Mouse (Mus musculus) layer of hippocampus, adult 2 months (tissue): ENCODE measurements around the gene Htt. TPM values are rescaled to one million over a fixed set of nuclear protein-coding genes. Genes with fewer than 3 reads are reported as not detected.
"Not testable (repeated sequence)": the region's sequence is repeated elsewhere in the genome, so short reads cannot be mapped to it uniquely, and the experiment has no call there.

Experiments used
- DNase-seq, 2 experiments: peaks; one replicate each; pipeline ENCODE4 v3.0.0; 2022; ENCODE audit warnings: low spot score in 2 of 2
- H3K27ac ChIP-seq: fragments of 200-600 bp; 2 replicates; pipeline ENCODE4 v1.8.1; 2022
- H3K4me3 ChIP-seq: fragments of 200-600 bp; 2 replicates; pipeline ENCODE4 v1.8.1; 2022; ENCODE audit warnings: mild to moderate bottlenecking
- CTCF ChIP-seq: fragments of 200-600 bp; conservative IDR thresholded peaks from 2 replicates; pipeline ENCODE4 v1.8.1; 2022; ENCODE audit warnings: antibody characterized with exemption, mild to moderate bottlenecking, moderate library complexity
- long read RNA-seq, 2 experiments: library from polyadenylated mRNA; stranded (forward); transcript quantifications; one replicate each; pipeline ENCODE4 v2.0.0; 2021; ENCODE audit warnings: borderline mapping rate in 2 of 2
- total RNA-seq, 2 experiments: library from RNA; stranded (reverse); gene quantifications; 2 replicates each; pipeline ENCODE4 v1.2.3; 2021

Gene Htt
- 10 to 100 TPM; 78.2 to 83.5 TPM for total RNA-seq
- long read RNA-seq, experiment 1, full-length matches to known transcripts: 1 of 14 reads
- long read RNA-seq, experiment 1, partial matches to known transcripts: 12 of 14 reads
- long read RNA-seq, experiment 1, other reads (novel, unspliced or antisense): 1 of 14 reads
- long read RNA-seq, experiment 2, full-length matches to known transcripts: 3 of 12 reads
- long read RNA-seq, experiment 2, partial matches to known transcripts: 8 of 12 reads
- long read RNA-seq, experiment 2, other reads (novel, unspliced or antisense): 1 of 12 reads

GRCm38 (mm10) chr5:34761509-34761908 is at the start of gene Htt:
Gene Htt, plus strand, starts transcription at chr5:34761740.
- H3K27ac ChIP-seq: peak within 1 kb of the TSS; percentile 93
- TF ChIP-seq CTCF: 0 out of 2 replicates have a peak, but pooled peaks have one; percentile 5
- peak; percentile 98 for DNase-seq
- H3K4me3 ChIP-seq: peak within 1 kb of the TSS; percentile 79

DNA sequence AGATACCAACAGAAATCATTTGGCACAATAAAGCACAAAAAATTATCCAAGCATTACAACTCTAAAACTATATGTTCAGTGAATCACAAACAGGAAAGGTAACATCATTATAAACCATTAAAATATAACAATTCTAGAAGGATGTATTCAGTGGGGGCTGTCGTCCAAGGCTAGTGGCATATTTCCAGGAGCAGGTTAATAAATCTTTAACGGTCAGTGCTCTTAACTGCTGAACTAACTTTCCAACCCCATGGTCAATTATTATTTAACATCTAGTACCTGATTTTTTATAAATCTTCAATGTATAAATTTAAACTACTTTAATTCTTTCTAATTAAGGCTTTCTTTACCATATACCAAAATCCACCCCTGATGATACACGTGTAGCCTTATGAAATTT is 47.2 kb upstream of the Htt start:
- H3K27ac ChIP-seq, DNase-seq: not testable (repeated sequence)

GRCm38 (mm10) chr5:34714816-34715215 is 46.7 kb upstream of the Htt start:
- no peak overlapping the region for H3K4me3 ChIP-seq
- TF ChIP-seq CTCF: no peak
- H3K27ac ChIP-seq: no peak overlapping the region
- DNase-seq: no peak

More for the DNA sequence above, 47.2 kb upstream of the Htt start:
- not testable (repeated sequence) for H3K4me3 ChIP-seq

DNA sequence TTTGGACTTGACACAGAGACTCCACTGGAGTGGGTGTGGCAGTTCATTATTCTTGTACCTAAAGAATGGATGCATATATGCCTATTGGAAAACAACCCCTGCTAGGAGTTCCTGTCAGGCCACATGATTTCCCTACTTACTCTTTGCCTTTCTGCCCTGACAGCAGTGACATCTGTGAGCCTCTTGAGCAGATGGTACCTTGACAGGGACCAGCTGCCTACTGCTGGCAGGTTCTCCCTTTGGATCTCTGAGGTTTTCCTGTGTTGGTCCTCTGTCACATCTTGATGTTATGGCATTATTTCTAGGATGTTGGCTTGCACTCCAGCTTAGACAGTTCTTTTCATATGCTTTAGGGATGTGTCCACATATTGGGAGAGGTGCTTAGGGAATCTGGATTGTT is 32.4 kb upstream of the Htt start:
- H3K4me3 ChIP-seq: no peak overlapping the region
- H3K27ac ChIP-seq: no peak overlapping the region
- no peak for TF ChIP-seq CTCF
- DNase-seq: no peak

- DNase-seq: no peak
- H3K4me3 ChIP-seq: no peak overlapping the region
- no peak overlapping the region for H3K27ac ChIP-seq
- no peak for TF ChIP-seq CTCF
These were observed 31.3 kb upstream of the Htt start for GRCm38 (mm10) chr5:34730255-34730654.

DNA sequence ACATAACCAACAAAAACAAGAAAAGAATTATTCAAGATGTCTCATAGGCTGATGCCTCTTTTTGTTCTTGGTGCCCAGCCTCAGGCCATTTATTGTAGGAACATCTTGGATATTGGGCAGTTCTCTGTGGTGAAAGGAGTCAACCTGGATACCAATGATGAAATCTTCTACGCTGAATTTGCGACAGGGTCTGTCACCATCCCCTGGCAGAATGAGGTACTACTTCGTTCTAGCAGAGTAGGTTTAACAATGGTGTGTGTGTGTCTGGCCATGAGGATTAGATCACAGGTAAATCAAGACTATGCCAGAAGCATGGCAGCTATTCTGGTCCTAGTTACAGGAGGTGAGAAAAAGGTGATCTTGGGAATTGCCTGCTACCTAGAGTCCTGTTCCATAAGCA is 10.1 kb upstream of the Htt start:
- TF ChIP-seq CTCF: peak; percentile 21
- no peak for DNase-seq

DNA sequence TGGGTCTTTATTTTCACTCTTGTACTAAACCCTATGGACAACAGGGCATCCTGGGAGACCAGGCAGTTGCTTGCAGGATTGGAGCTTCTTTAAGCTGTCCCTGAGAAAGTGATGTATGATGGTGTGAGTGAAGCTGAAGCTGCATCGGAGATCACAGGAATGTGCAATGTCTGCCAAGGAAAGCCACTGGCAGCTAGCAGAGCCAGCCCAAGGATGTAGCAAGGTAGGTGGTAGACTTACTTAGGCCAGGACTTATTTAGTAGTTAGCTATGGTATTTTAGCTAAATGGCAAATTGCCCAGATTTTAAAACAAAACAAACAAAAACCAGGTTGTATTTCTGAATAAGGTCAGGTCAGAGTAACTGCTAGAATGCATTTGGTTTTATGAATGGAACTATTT is 2.8 kb upstream of the Htt start:
- TF ChIP-seq CTCF: no peak
- no peak overlapping the region for H3K27ac ChIP-seq
- DNase-seq: no peak
- H3K4me3 ChIP-seq: no peak overlapping the region

More for the DNA sequence above, 10.1 kb upstream of the Htt start:
- Histone ChIP-seq H3K27ac (no peak overlapping the region), H3K4me3 (no peak overlapping the region)

- no peak for DNase-seq
- TF ChIP-seq CTCF: no peak
- Histone ChIP-seq H3K4me3 (peak overlapping the region; percentile 79), H3K27ac (peak overlapping the region; percentile 93)
These were observed 561 bp upstream of the Htt start for GRCm38 (mm10) chr5:34760850-34761508.

DNA sequence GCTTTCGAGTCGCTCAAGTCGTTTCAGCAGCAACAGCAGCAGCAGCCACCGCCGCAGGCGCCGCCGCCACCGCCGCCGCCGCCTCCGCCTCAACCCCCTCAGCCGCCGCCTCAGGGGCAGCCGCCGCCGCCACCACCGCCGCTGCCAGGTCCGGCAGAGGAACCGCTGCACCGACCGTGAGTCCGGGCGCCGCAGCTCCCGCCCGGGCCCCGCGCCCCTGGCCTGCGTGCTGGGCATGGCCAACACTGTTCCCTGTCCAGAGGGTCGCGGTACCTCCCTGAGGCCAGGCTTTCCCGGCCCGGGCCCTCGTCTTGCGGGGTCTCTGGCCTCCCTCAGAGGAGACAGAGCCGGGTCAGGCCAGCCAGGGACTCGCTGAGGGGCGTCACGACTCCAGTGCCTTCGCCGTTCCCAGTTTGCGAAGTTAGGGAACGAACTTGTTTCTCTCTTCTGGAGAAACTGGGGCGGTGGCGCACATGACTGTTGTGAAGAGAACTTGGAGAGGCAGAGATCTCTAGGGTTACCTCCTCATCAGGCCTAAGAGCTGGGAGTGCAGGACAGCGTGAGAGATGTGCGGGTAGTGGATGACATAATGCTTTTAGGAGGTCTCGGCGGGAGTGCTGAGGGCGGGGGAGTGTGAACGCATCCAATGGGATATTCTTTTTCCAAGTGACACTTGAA is 533 bp downstream of the Htt start:
- Histone ChIP-seq H3K27ac (peak overlapping the region; percentile 93), H3K4me3 (peak overlapping the region; percentile 79)
- TF ChIP-seq CTCF: no peak
- DNase-seq: peak; percentile 34 to 37

DNA sequence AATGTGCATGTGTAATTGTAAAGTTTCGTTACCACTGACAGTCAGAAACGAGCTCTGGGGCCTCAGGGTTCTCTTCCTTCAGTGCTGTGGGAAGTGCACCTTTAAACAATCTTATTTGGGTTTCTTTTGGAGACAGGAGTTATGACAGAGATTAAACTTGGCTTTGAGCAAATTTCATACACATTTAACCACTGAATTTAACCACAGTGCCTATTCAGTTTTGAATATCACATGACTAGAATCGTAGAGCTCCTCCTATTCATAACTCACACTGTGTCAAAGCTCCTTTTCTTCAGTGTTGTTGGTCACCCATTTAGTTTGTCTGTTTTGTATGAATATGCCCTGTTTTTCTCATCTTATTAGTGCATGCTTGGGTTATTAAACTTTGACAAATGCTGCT is 10.3 kb downstream of the Htt start:
- Histone ChIP-seq H3K27ac (no peak overlapping the region), H3K4me3 (no peak overlapping the region)
- DNase-seq: no peak
- TF ChIP-seq CTCF: no peak

DNA sequence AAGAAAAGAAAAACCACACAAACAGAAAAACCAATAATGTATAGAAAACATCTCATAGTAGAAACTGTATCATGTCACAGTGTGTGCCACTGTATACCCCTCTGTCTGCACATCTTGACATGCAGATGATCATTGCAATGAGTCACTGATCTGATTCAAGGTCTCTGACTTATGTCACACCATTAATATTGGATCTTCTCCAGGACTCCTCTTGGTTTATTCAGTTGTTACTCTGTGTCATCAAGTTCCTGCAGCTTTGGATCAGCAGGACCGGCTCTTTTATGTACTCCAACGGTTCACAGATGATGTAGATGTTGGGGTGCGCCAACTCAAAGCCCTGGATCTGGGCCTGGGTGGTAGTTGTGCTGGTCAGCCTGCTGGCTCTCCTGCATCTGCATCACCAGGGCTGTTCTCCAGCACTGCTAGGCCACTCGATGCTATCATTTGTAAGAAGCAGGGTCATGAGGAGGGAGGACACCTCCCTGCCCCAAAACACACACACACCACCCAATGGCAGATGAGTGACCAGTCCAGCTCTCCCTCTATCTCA is 11.2 kb downstream of the Htt start:
- TF ChIP-seq CTCF: no peak
- H3K4me3 ChIP-seq: no peak overlapping the region
- no peak for DNase-seq
- no peak overlapping the region for H3K27ac ChIP-seq

DNA sequence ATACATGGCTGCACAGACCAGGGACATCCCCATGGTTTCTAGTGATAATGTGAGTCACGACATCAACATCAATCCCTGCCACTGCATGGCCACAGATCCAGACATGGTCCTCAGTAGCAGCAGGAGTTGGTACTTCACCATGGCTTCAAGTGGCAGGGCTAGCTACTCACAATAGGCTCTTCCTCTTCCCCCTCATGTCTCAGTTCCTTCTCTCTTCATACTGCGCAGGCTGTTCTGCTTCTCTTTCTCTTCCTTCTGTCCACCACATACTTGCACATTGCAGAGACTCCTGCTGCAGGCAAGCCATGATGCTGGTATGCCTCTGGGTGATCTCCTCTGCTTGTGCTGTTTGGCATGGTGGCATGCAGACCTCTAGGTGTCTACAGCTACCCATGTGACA is 11.9 kb downstream of the Htt start:
- no peak overlapping the region for H3K4me3 ChIP-seq
- no peak for TF ChIP-seq CTCF
- H3K27ac ChIP-seq: no peak overlapping the region
- no peak for DNase-seq

GRCm38 (mm10) chr5:34785027-34785426 is 23.5 kb downstream of the Htt start:
- no peak for TF ChIP-seq CTCF
- H3K27ac ChIP-seq: no peak overlapping the region
- no peak for DNase-seq

More at GRCm38 (mm10) chr5:34785027-34785426, 23.5 kb downstream of the Htt start:
- H3K4me3 ChIP-seq: no peak overlapping the region
